Mouse (Mus musculus) liver, embryonic 15.5 days (tissue): ENCODE data around the gene 1700029I15Rik. TPM values are rescaled to one million over a fixed set of nuclear protein-coding genes. Genes with fewer than 3 reads are reported as not detected.

ENCODE experiments used
- ATAC-seq: fragments of 200-750 bp; cut with Nextera tagmentation; 2 replicates; pipeline ENCODE4 v1.8.0; 2017; ENCODE audit warnings: moderate number of reproducible peaks, mild to moderate bottlenecking, moderate library complexity; ENCODE audit not compliant: insufficient read depth
- H3K27ac ChIP-seq: fragments of 300-500 bp; sonication (generic); replicated peaks from 2 replicates; pipeline ENCODE4 v1.5.1; 2015; ENCODE audit warnings: mild to moderate bottlenecking, inconsistent platforms
- H3K27me3 ChIP-seq: fragments of 300-500 bp; sonication (generic); 2 replicates; pipeline ENCODE4 v1.6.1; 2015; ENCODE audit warnings: mild to moderate bottlenecking, inconsistent platforms
- H3K36me3 ChIP-seq: fragments of 300-500 bp; sonication (generic); replicated peaks from 2 replicates; pipeline ENCODE4 v1.6.1; 2015; ENCODE audit warnings: moderate library complexity, mild to moderate bottlenecking, inconsistent platforms
- H3K4me1 ChIP-seq: fragments of 300-500 bp; sonication (generic); replicated peaks from 2 replicates; pipeline ENCODE4 v1.6.1; 2015; ENCODE audit warnings: inconsistent platforms
- H3K4me2 ChIP-seq: fragments of 300-500 bp; sonication (generic); 2 replicates; pipeline ENCODE4 v1.6.1; 2015; ENCODE audit warnings: moderate library complexity, mild to moderate bottlenecking, inconsistent platforms
- H3K4me3 ChIP-seq: fragments of 300-500 bp; sonication (generic); replicated peaks from 2 replicates; pipeline ENCODE4 v1.5.1; 2015; ENCODE audit warnings: mild to moderate bottlenecking, inconsistent platforms
- H3K9ac ChIP-seq: fragments of 300-500 bp; sonication (generic); 2 replicates; pipeline ENCODE4 v1.6.1; 2015; ENCODE audit warnings: moderate library complexity, mild to moderate bottlenecking, inconsistent platforms
- H3K9me3 ChIP-seq: fragments of 300-500 bp; sonication (generic); replicated peaks from 2 replicates; pipeline ENCODE4 v1.6.1; 2016; ENCODE audit warnings: inconsistent platforms
- WGBS: fragments of 180-500 bp; shearing (Covaris S2); methylation state at CpG from one replicate; pipeline ENCODE4 v1.1.7; 2015; ENCODE audit warnings: mixed read lengths; ENCODE audit not compliant: insufficient replicate concordance; 5-methylcytosine and 5-hydroxymethylcytosine counted together
- polyA plus RNA-seq: library from polyadenylated mRNA; unstranded; fragments of >200 nt; fragmentation: Nextera tagmentation; extraction: Ambion mirVana; gene quantifications from 2 replicates; pipeline ENCODE4 v1.2.1, GENCODE M21; 2015

The 1700029I15Rik gene
- polyA plus RNA-seq, 1 experiment from 2014 or later = 1.4 TPM

- Histone ChIP-seq H3K4me1 (peaks cover 40% of the 10 kb centered on the region), H3K27me3 (peaks cover 45% of the 10 kb centered on the region), H3K9me3 (no peaks in the 10 kb centered on the region), H3K4me3 (peak within 1 kb of the TSS; percentile 75), H3K36me3 (peaks cover 26% of the 10 kb centered on the region), H3K27ac (peak within 1 kb of the TSS; percentile 86), H3K9ac (peak within 1 kb of the TSS; percentile 74), H3K4me2 (peak within 1 kb of the TSS; percentile 93)
- ATAC-seq = peak; percentile 14; the same call in 1 of the 2 replicates
- 2% methylated on average over 16 of the region's 16 CpGs for WGBS
Observed at GRCm38 (mm10) chr2:92374514-92374913, 7.8 kb upstream of the 1700029I15Rik start, which contains the start of the genes Pex16 and Large2. TSS of gene Pex16 (plus strand) at chr2:92374676. TSS of gene Large2 (minus strand) at chr2:92374869.

- peak overlapping the region; percentile 86 for H3K27ac ChIP-seq
- peak overlapping the region; percentile 75 for H3K4me3 ChIP-seq
- peak overlapping the region; percentile 74 for H3K9ac ChIP-seq
- H3K4me2 ChIP-seq = peak overlapping the region; percentile 93
- H3K4me1 ChIP-seq = peaks cover 40% of the 10 kb centered on the region
- peaks cover 38% of the 10 kb centered on the region for H3K27me3 ChIP-seq
- peak; percentile 93 for ATAC-seq
- peaks cover 33% of the 10 kb centered on the region for H3K36me3 ChIP-seq
- no peaks in the 10 kb centered on the region for H3K9me3 ChIP-seq
- WGBS = under 1% methylated on average over 29 of the region's 29 CpGs
Observed at GRCm38 (mm10) chr2:92375099-92375623, 7.2 kb upstream of the 1700029I15Rik start.

GRCm38 (mm10) chr2:92375788-92376187 lies 6.5 kb upstream of the 1700029I15Rik start:
- ATAC-seq = no peak
- Histone ChIP-seq H3K4me1 (peaks cover 35% of the 10 kb centered on the region), H3K9ac (peak overlapping the region; percentile 74), H3K4me2 (peak overlapping the region; percentile 93), H3K4me3 (peak overlapping the region; percentile 75), H3K27ac (peak overlapping the region; percentile 86), H3K27me3 (peaks cover 32% of the 10 kb centered on the region), H3K9me3 (no peaks in the 10 kb centered on the region), H3K36me3 (peaks cover 39% of the 10 kb centered on the region)
- 4% methylated on average over 10 of the region's 10 CpGs for WGBS

GRCm38 (mm10) chr2:92376300-92376699 lies 6.0 kb upstream of the 1700029I15Rik start:
- H3K4me2 ChIP-seq = peak overlapping the region; percentile 93
- WGBS = 68% methylated on average over 6 of the region's 6 CpGs
- H3K9me3 ChIP-seq = no peaks in the 10 kb centered on the region
- peak overlapping the region; percentile 74 for H3K9ac ChIP-seq
- H3K36me3 ChIP-seq = peaks cover 44% of the 10 kb centered on the region
- peak overlapping the region; percentile 86; the same call in 1 of the 2 replicates for H3K27ac ChIP-seq
- peaks cover 27% of the 10 kb centered on the region for H3K27me3 ChIP-seq
- peak overlapping the region; percentile 75 for H3K4me3 ChIP-seq
- no peak for ATAC-seq
- peaks cover 32% of the 10 kb centered on the region for H3K4me1 ChIP-seq

- Histone ChIP-seq H3K27me3 (peaks cover 17% of the 10 kb centered on the region), H3K27ac (no peak overlapping the region), H3K4me1 (peaks cover 28% of the 10 kb centered on the region), H3K9me3 (no peaks in the 10 kb centered on the region), H3K4me3 (no peak overlapping the region), H3K4me2 (no peak overlapping the region), H3K36me3 (peaks cover 54% of the 10 kb centered on the region), H3K9ac (no peak overlapping the region)
- 80% methylated on average over 7 of the region's 7 CpGs for WGBS
- ATAC-seq = no peak
Observed at GRCm38 (mm10) chr2:92377320-92377719, 5.0 kb upstream of the 1700029I15Rik start.

GRCm38 (mm10) chr2:92379783-92380494 lies 2.4 kb upstream of the 1700029I15Rik start:
- no peak overlapping the region for H3K9ac ChIP-seq
- no peaks in the 10 kb centered on the region for H3K27me3 ChIP-seq
- no peak for ATAC-seq
- WGBS = 79% methylated on average over 17 of the region's 17 CpGs
- no peak overlapping the region for H3K4me3 ChIP-seq
- no peak overlapping the region for H3K4me2 ChIP-seq
- peaks cover 56% of the 10 kb centered on the region for H3K36me3 ChIP-seq
- peaks cover 11% of the 10 kb centered on the region for H3K4me1 ChIP-seq
- H3K27ac ChIP-seq = no peak overlapping the region
- H3K9me3 ChIP-seq = no peaks in the 10 kb centered on the region

- no peak for ATAC-seq
- H3K9me3 ChIP-seq = no peaks in the 10 kb centered on the region
- H3K36me3 ChIP-seq = peaks cover 56% of the 10 kb centered on the region
- H3K27me3 ChIP-seq = no peaks in the 10 kb centered on the region
- H3K27ac ChIP-seq = no peak overlapping the region
- no peak overlapping the region for H3K4me2 ChIP-seq
- H3K9ac ChIP-seq = no peak overlapping the region
- H3K4me1 ChIP-seq = peaks cover 10% of the 10 kb centered on the region
- H3K4me3 ChIP-seq = no peak overlapping the region
- 78% methylated on average over 6 of the region's 6 CpGs for WGBS
Observed at GRCm38 (mm10) chr2:92380495-92381050, 1.8 kb upstream of the 1700029I15Rik start.

GRCm38 (mm10) chr2:92381161-92381560 lies 1.2 kb upstream of the 1700029I15Rik start:
- Histone ChIP-seq H3K4me2 (no peak overlapping the region), H3K36me3 (peaks cover 56% of the 10 kb centered on the region), H3K27me3 (peaks cover under 1% of the 10 kb centered on the region; the same call in 1 of the 2 replicates), H3K4me3 (no peak overlapping the region), H3K27ac (no peak overlapping the region), H3K9ac (no peak overlapping the region), H3K9me3 (no peaks in the 10 kb centered on the region), H3K4me1 (peaks cover 4% of the 10 kb centered on the region)
- no peak for ATAC-seq
- 77% methylated on average over 5 of the region's 5 CpGs for WGBS

- WGBS = 66% methylated on average over 4 of the region's 4 CpGs
- no peak overlapping the region for H3K4me3 ChIP-seq
Observed at GRCm38 (mm10) chr2:92382759-92383158, 421 bp downstream of the 1700029I15Rik start.

GRCm38 (mm10) chr2:92384101-92384500 lies 1.8 kb downstream of the 1700029I15Rik start:
- Histone ChIP-seq H3K36me3 (peaks cover 34% of the 10 kb centered on the region), H3K27me3 (peaks cover 30% of the 10 kb centered on the region), H3K9me3 (no peaks in the 10 kb centered on the region), H3K9ac (no peak overlapping the region), H3K4me3 (no peak overlapping the region), H3K4me1 (peaks cover 1% of the 10 kb centered on the region), H3K4me2 (no peak overlapping the region), H3K27ac (no peak overlapping the region)
- no peak for ATAC-seq
- WGBS = 50% methylated on average over 4 of the region's 4 CpGs

More at GRCm38 (mm10) chr2:92382759-92383158, 421 bp downstream of the 1700029I15Rik start:
- Histone ChIP-seq H3K9me3 (no peaks in the 10 kb centered on the region), H3K4me1 (no peaks in the 10 kb centered on the region), H3K9ac (no peak overlapping the region), H3K36me3 (peaks cover 48% of the 10 kb centered on the region), H3K27ac (no peak overlapping the region), H3K4me2 (no peak overlapping the region), H3K27me3 (peaks cover 17% of the 10 kb centered on the region)
- ATAC-seq = no peak
